Mouse (Mus musculus) hindbrain, embryonic 14.5 days (tissue): ENCODE measurements around the gene Ntm. TPM values are rescaled to one million over a fixed set of nuclear protein-coding genes. Genes with fewer than 3 reads are reported as not detected.

Experiments
- ATAC-seq: fragments of 200-750 bp; cut with Nextera tagmentation; 2 replicates; pipeline ENCODE4 v1.8.0; 2017; ENCODE audit warnings: moderate number of reproducible peaks, mild to moderate bottlenecking, moderate TSS enrichment, moderate library complexity; ENCODE audit not compliant: low FRiP score
- DNase-seq: peaks from one replicate; pipeline ENCODE4 v3.0.0-alpha.2; 2015; ENCODE audit warnings: low spot score
- H3K27ac ChIP-seq: fragments of 300-500 bp; sonication (generic); 2 replicates; pipeline ENCODE4 v1.5.1; 2014; ENCODE audit warnings: mild to moderate bottlenecking, moderate library complexity
- H3K27me3 ChIP-seq: fragments of 300-500 bp; sonication (generic); 2 replicates; pipeline ENCODE4 v1.6.1; 2014; ENCODE audit warnings: mild to moderate bottlenecking, low read length, mixed read lengths; ENCODE audit not compliant: control insufficient read depth, insufficient read depth
- H3K36me3 ChIP-seq: fragments of 300-500 bp; sonication (generic); replicated peaks from 2 replicates; pipeline ENCODE4 v1.6.1; 2014; ENCODE audit not compliant: control insufficient read depth, insufficient read depth
- H3K4me1 ChIP-seq: fragments of 300-500 bp; sonication (generic); replicated peaks from 2 replicates; pipeline ENCODE4 v1.6.1; 2014; ENCODE audit warnings: antibody characterized with exemption, low read length, mixed read lengths; ENCODE audit not compliant: control insufficient read depth, insufficient read depth
- H3K4me2 ChIP-seq: fragments of 300-500 bp; sonication (generic); replicated peaks from 2 replicates; pipeline ENCODE4 v1.6.1; 2014; ENCODE audit warnings: mild to moderate bottlenecking, moderate library complexity
- H3K4me3 ChIP-seq: fragments of 300-500 bp; sonication (generic); replicated peaks from 2 replicates; pipeline ENCODE4 v1.5.1; 2014; ENCODE audit warnings: mild to moderate bottlenecking, low read length
- H3K9ac ChIP-seq: fragments of 300-500 bp; sonication (generic); 2 replicates; pipeline ENCODE4 v1.6.1; 2014
- H3K9me3 ChIP-seq: fragments of 300-500 bp; sonication (generic); 2 replicates; pipeline ENCODE4 v1.6.1; 2016; ENCODE audit warnings: low read length; ENCODE audit not compliant: control insufficient read depth
- WGBS: fragments of 180-500 bp; shearing (Covaris S2); extraction: QIAGEN DNeasy Blood & Tissue Kit; methylation state at CpG from one replicate; pipeline ENCODE4 v1.1.7; 2014; 5-methylcytosine and 5-hydroxymethylcytosine counted together
- polyA plus RNA-seq: library from polyadenylated mRNA; unstranded; fragments of >200 nt; fragmentation: Nextera tagmentation; extraction: Ambion mirVana; gene quantifications from 2 replicates; pipeline ENCODE4 v1.2.1, GENCODE M21; 2014

Gene Ntm
- polyA plus RNA-seq, 1 experiment from 2014 or later = 196 TPM

DNA sequence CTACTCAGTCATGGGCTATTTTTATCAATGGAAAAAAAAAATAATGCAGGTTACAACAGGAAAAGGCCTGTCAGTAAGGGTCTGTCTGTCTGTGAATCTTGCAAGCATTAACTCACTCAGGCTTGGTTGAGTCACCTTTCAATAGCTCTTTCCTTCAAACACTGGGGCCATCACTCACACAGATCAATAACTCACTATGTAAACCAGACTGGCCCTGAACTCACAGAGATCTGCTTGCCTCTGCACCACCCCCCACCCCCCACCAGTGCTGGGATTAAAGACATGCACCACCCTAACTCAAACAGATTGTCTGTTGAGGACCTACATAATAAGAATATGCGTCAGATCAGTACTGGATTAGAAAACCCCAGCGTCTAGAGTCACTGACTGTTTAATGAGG is 466.9 kb downstream of the Ntm start:
- ATAC-seq (no peak), DNase-seq (no peak)
- Histone ChIP-seq H3K9ac (no peak overlapping the region), H3K4me1 (no peaks in the 10 kb centered on the region), H3K27me3 (no peaks in the 10 kb centered on the region), H3K36me3 (no peaks in the 10 kb centered on the region), H3K9me3 (no peaks in the 10 kb centered on the region), H3K4me2 (no peak overlapping the region), H3K27ac (peak overlapping the region; percentile 43; the same call in 1 of the 2 replicates), H3K4me3 (no peak overlapping the region)
- WGBS = 35% methylated on average over 2 of the region's 2 CpGs

- H3K4me1 ChIP-seq = peaks cover 4% of the 10 kb centered on the region; the same call in 1 of the 2 replicates
- H3K9me3 ChIP-seq = no peaks in the 10 kb centered on the region
- H3K4me2 ChIP-seq = no peak overlapping the region
- no peak overlapping the region for H3K27ac ChIP-seq
- H3K36me3 ChIP-seq = no peaks in the 10 kb centered on the region
- ATAC-seq = no peak
- DNase-seq = no peak
- H3K9ac ChIP-seq = no peak overlapping the region
- no peak overlapping the region for H3K4me3 ChIP-seq
- H3K27me3 ChIP-seq = no peaks in the 10 kb centered on the region
- 92% methylated on average over 2 of the region's 2 CpGs for WGBS
These were observed 480.7 kb downstream of the Ntm start for GRCm38 (mm10) chr9:29482272-29482671.

DNA sequence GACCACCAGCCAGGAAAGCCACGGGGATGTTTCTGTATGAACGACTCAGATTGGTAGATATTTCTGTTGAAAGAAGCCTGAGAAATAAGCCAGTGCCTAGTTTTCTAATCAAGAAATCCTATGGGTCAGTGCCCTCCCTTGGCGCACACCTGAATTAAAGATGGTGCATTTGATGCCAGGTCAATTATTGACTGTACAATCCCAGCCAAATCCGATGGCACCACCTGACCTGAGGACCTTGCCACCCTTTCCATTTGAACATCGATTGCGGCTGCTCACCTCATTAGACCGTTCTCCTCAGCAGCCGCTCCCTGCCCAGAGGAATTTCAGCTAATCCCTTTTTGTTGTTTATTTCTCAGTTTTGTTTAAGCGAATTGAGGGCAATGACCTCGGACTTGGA is 483.9 kb downstream of the Ntm start:
- Histone ChIP-seq H3K4me2 (no peak overlapping the region), H3K9me3 (no peaks in the 10 kb centered on the region), H3K36me3 (no peaks in the 10 kb centered on the region), H3K4me3 (no peak overlapping the region), H3K4me1 (peaks cover 9% of the 10 kb centered on the region; the same call in 1 of the 2 replicates), H3K9ac (no peak overlapping the region), H3K27ac (no peak overlapping the region), H3K27me3 (no peaks in the 10 kb centered on the region)
- WGBS = 82% methylated on average over 10 of the region's 10 CpGs
- ATAC-seq (no peak), DNase-seq (no peak)

GRCm38 (mm10) chr9:29477219-29477618 is 485.7 kb downstream of the Ntm start:
- 32% methylated on average over 6 of the region's 6 CpGs for WGBS
- Histone ChIP-seq H3K9me3 (no peaks in the 10 kb centered on the region), H3K27ac (peak overlapping the region; percentile 47; the same call in 1 of the 2 replicates), H3K4me1 (peaks cover 9% of the 10 kb centered on the region; the same call in 1 of the 2 replicates), H3K36me3 (no peaks in the 10 kb centered on the region), H3K9ac (no peak overlapping the region; the same call in 1 of the 2 replicates), H3K4me3 (no peak overlapping the region), H3K27me3 (no peaks in the 10 kb centered on the region), H3K4me2 (no peak overlapping the region)
- no peak for ATAC-seq
- no peak for DNase-seq

DNA sequence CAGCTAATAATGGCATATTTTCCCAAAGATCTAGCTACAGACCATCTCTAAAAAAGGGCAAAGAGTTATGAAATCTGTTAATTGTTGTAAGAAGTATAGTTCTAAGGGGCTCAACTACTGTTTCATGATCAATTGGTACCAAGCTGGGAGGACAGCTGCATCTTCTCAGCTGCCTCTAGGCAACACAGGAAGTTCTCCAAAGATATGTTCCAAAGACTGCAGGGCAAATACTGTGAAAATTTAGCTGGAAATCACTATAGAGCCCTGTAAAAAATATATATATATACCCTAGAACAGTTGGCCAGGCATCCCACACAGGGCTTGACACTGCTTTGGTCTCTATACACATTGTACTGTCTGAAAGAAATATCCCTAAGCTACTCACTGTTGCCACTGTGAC is 489.5 kb downstream of the Ntm start:
- peaks cover 9% of the 10 kb centered on the region; the same call in 1 of the 2 replicates for H3K4me1 ChIP-seq
- ATAC-seq = no peak
- no peak overlapping the region for H3K9ac ChIP-seq
- no peak overlapping the region for H3K4me3 ChIP-seq
- no peaks in the 10 kb centered on the region for H3K27me3 ChIP-seq
- H3K4me2 ChIP-seq = no peak overlapping the region
- no peak for DNase-seq
- no peaks in the 10 kb centered on the region for H3K36me3 ChIP-seq
- no peaks in the 10 kb centered on the region for H3K9me3 ChIP-seq
- no peak overlapping the region for H3K27ac ChIP-seq

- Histone ChIP-seq H3K4me1 (peaks cover 4% of the 10 kb centered on the region; the same call in 1 of the 2 replicates), H3K36me3 (no peaks in the 10 kb centered on the region), H3K27me3 (no peaks in the 10 kb centered on the region), H3K9ac (no peak overlapping the region), H3K27ac (no peak overlapping the region), H3K9me3 (no peaks in the 10 kb centered on the region), H3K4me2 (no peak overlapping the region), H3K4me3 (no peak overlapping the region)
- 53% methylated on average over 4 of the region's 4 CpGs for WGBS
- no peak for ATAC-seq
- no peak for DNase-seq
These were observed 490.7 kb downstream of the Ntm start for GRCm38 (mm10) chr9:29472226-29472625.

GRCm38 (mm10) chr9:29464756-29465155 is 498.2 kb downstream of the Ntm start:
- Histone ChIP-seq H3K4me2 (no peak overlapping the region), H3K27me3 (no peaks in the 10 kb centered on the region), H3K4me1 (peaks cover 12% of the 10 kb centered on the region), H3K9me3 (no peaks in the 10 kb centered on the region), H3K9ac (no peak overlapping the region), H3K36me3 (no peaks in the 10 kb centered on the region), H3K4me3 (no peak overlapping the region), H3K27ac (peak overlapping the region; percentile 34; the same call in 1 of the 2 replicates)
- DNase-seq (no peak), ATAC-seq (no peak)
- WGBS = 60% methylated on average over 4 of the region's 4 CpGs

- Histone ChIP-seq H3K27ac (no peak overlapping the region), H3K36me3 (no peaks in the 10 kb centered on the region), H3K4me2 (no peak overlapping the region), H3K9ac (no peak overlapping the region), H3K4me3 (no peak overlapping the region), H3K4me1 (peaks cover 12% of the 10 kb centered on the region), H3K9me3 (no peaks in the 10 kb centered on the region), H3K27me3 (no peaks in the 10 kb centered on the region)
- WGBS = 91% methylated on average over 10 of the region's 10 CpGs
- no peak for ATAC-seq
- DNase-seq = no peak
These were observed 499.9 kb downstream of the Ntm start for GRCm38 (mm10) chr9:29462970-29463593.

GRCm38 (mm10) chr9:29457976-29458572 is 504.9 kb downstream of the Ntm start:
- Histone ChIP-seq H3K36me3 (no peaks in the 10 kb centered on the region), H3K27me3 (no peaks in the 10 kb centered on the region), H3K9me3 (no peaks in the 10 kb centered on the region), H3K4me3 (no peak overlapping the region), H3K9ac (no peak overlapping the region), H3K4me1 (no peaks in the 10 kb centered on the region; the same call in 1 of the 2 replicates), H3K27ac (no peak overlapping the region), H3K4me2 (no peak overlapping the region)
- WGBS = 5% methylated on average over 5 of the region's 5 CpGs
- peak; percentile 65 for ATAC-seq
- peak; percentile 81 for DNase-seq
